Mouse (Mus musculus) cerebellum, adult 2 months (tissue): ENCODE results near the gene Efhc1.

Source experiments
- CTCF ChIP-seq: fragments of 200-500 bp; IDR thresholded peaks from 2 replicates; pipeline ENCODE4 v1.5.1; 2011; ENCODE audit warnings: low read depth, mild to moderate bottlenecking, control low read depth, low read length, moderate library complexity, borderline replicate concordance; ENCODE audit not compliant: insufficient read depth
- POLR2A ChIP-seq: fragments of 200-500 bp; IDR thresholded peaks from 2 replicates; pipeline ENCODE4 v1.6.1; 2011; ENCODE audit warnings: low read length, control low read depth, borderline replicate concordance; ENCODE audit not compliant: insufficient read depth

DNA sequence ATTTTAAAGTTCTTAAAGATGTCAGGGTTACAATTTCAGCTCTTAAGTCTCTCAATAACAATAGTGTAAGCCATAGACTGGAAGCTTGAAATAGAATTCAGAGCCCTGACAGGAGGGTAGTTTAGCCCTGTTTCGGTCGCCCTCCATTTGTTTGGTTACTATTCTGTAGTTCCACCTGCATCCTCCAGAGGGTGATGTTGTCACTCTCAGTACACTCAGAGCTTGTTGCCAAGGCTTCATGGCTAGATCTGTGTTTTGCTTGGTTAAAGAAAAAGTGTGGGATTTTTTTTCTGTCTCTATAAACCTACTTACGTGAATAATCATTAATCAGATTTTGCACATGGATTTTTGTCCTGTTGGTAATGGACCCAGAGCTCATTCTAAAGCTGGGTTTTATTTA is 12.4 kb upstream of the Efhc1 start:
- peak; percentile 75 for TF ChIP-seq CTCF
- TF ChIP-seq POLR2A: no peak
